In genomic region chr11:97492836-97493235, GRCm38 (mm10) we compare ENCODE assay signal across 22 mouse cellular contexts. TPM values are rescaled to one million over a fixed set of nuclear protein-coding genes. Genes with fewer than 3 reads are reported as not detected.
A peak's percentile ranks its signal among the peaks of the same experiment; 100 is the strongest.
DNase-seq lines count a peak whose midpoint lies in the region; ATAC-seq and TF ChIP-seq lines count a peak whose summit lies in the region.
"Had no signal": no experiment of that assay in that cellular context is flagged by ENCODE, and none has a peak within 500 bp of the region (broad histone marks: within the 10 kb centered on the region; RNA-seq: fewer than 3 reads in every experiment).

No protein-coding gene starts in this region.

- TF ChIP-seq POLR2A in kidney, adult 2 months (IDR thresholded peaks at IDR 0.05; ENCODE audit: low read depth, low read length): no peak

- no peak overlapping the region for H3K4me2 ChIP-seq in kidney, embryonic 15.5 days

- no peak overlapping the region for H3K4me3 ChIP-seq in kidney, adult 2 months (ENCODE audit: insufficient read depth, low read depth, low read length)
- H3K4me3 ChIP-seq in kidney, embryonic 15.5 days (replicated peaks): no peak overlapping the region

- 77% methylated on average over 3 of the region's 3 CpGs for WGBS in kidney, adult 2 months
- 80% methylated on average over 3 of the region's 3 CpGs for WGBS in kidney, embryonic 15.5 days

- no peaks in the 10 kb centered on the region for H3K27me3 ChIP-seq in kidney, adult 2 months (replicated peaks; ENCODE audit: control insufficient read depth, insufficient read depth, low read length)
- H3K27me3 ChIP-seq in kidney, embryonic 15.5 days: peaks cover 5% of the 10 kb centered on the region; the same call in 1 of the 2 replicates
- H3K27me3 ChIP-seq: CH12.LX, Patski had no signal

- H3K36me3 ChIP-seq in kidney, adult 2 months (ENCODE audit: control insufficient read depth, insufficient read depth, low read length): no peaks in the 10 kb centered on the region
- peaks cover 75% of the 10 kb centered on the region for H3K36me3 ChIP-seq in kidney, embryonic 15.5 days

- peaks cover 7% of the 10 kb centered on the region; the same call in 1 of the 2 replicates for H3K4me1 ChIP-seq in kidney, adult 2 months (ENCODE audit: control insufficient read depth, insufficient read depth, low read length)
- no peaks in the 10 kb centered on the region for H3K4me1 ChIP-seq in kidney, embryonic 15.5 days

- DNase-seq in kidney, adult 2 months: peak; percentile 65
- DNase-seq in kidney, adult 18-20 months: no peak
- peak; percentile 36 to 46 for DNase-seq in kidney, adult 8-10 months
- no peak for DNase-seq in kidney, postnatal 25 days
- peak; percentile 53 for DNase-seq in kidney, adult 9 months
- DNase-seq in kidney, adult 11 months: no peak
- peak; percentile 30 to 34 for DNase-seq in kidney, postnatal 36 days
- DNase-seq: adrenal gland, adult 2 months; adrenal gland, adult 8-10 months; adrenal gland, postnatal 10 days; adrenal gland, postnatal 14 days; adrenal gland, postnatal 25 days; adrenal gland, postnatal 36 days; B cell, adult 2 months; cerebellum, adult 11 months; cerebellum, adult 11-12 months had no signal

- no peaks in the 10 kb centered on the region for H3K9me3 ChIP-seq in kidney, embryonic 15.5 days (replicated peaks)
- H3K9me3 ChIP-seq: G1E had no signal

- ATAC-seq in kidney, embryonic 15.5 days (replicated peaks; ENCODE audit: low FRiP score): no peak
- ATAC-seq: activated CD4-positive, CD25-positive, alpha-beta regulatory T cell, adult 4 months; CD4-positive, CD25-positive, alpha-beta regulatory T cell, adult 4 months; Patski had no signal

- H3K9ac ChIP-seq in kidney, embryonic 15.5 days: no peak overlapping the region

- no peak for TF ChIP-seq CTCF in kidney, adult 2 months (conservative IDR thresholded peaks at IDR 0.05; ENCODE audit: insufficient read depth, insufficient read length, low read depth, low read length)

- H3K27ac ChIP-seq in kidney, adult 2 months (ENCODE audit: insufficient read depth, low read depth, low read length): no peak overlapping the region
- H3K27ac ChIP-seq in kidney, embryonic 15.5 days: no peak overlapping the region

RNA-seq across cellular contexts. Expression of gene 4933428G20Rik, which starts 7.3 kb away (rescaled TPM):
- not detected in 2 replicates for polyA plus RNA-seq in kidney, adult 2 months (2012; rRNA removed)
- 0.49 and 0.84 TPM in 2 replicates for polyA plus RNA-seq in kidney, embryonic 15.5 days (2015; fragmentation: Nextera tagmentation; extraction: Ambion mirVana)
- polyA plus RNA-seq: activated CD4-positive, CD25-positive, alpha-beta regulatory T cell, adult 4 months; CD4-positive, CD25-positive, alpha-beta regulatory T cell, adult 4 months; G1E had no signal

Comparison
In these comparisons a context has a peak if more than half of its experiments do, and no peak if none do; other contexts are left out.
1. DNase-seq: peak in kidney, adult 2 months (single experiment), kidney, adult 8-10 months (2 of 2), kidney, adult 9 months (single experiment) and kidney, postnatal 36 days (2 of 2); none in kidney, adult 18-20 months (single experiment), kidney, postnatal 25 days (0 of 2) and kidney, adult 11 months (single experiment).